Mouse (Mus musculus) forebrain, postnatal 0 days (tissue): ENCODE measurements at regions not wholly inside any gene's neighbourhood (a gene's known extent, or its start where the extent isn't known, plus 50 kb on each side); places are given as distances from the start of the nearest gene placed in this dataset.

ENCODE experiments used
- ATAC-seq: fragments of 200-750 bp; cut with Nextera tagmentation; 2 replicates; pipeline ENCODE4 v1.8.0; 2017; ENCODE audit warnings: mild to moderate bottlenecking, moderate library complexity
- DNase-seq: peaks from one replicate; pipeline ENCODE4 v3.0.0-alpha.2; 2015
- H3K27ac ChIP-seq: fragments of 300-500 bp; sonication (generic); 2 replicates; pipeline ENCODE4 v1.5.1; 2014; ENCODE audit warnings: low read depth, mild to moderate bottlenecking, antibody characterized with exemption, low read length, moderate library complexity, mixed read lengths
- H3K27me3 ChIP-seq: fragments of 300-500 bp; sonication (generic); 2 replicates; pipeline ENCODE4 v1.6.1; 2014; ENCODE audit warnings: mild to moderate bottlenecking, low read length, mixed read lengths; ENCODE audit not compliant: insufficient read depth
- H3K36me3 ChIP-seq: fragments of 300-500 bp; sonication (generic); 2 replicates; pipeline ENCODE4 v1.6.1; 2014; ENCODE audit warnings: mild to moderate bottlenecking, moderate library complexity; ENCODE audit not compliant: insufficient read depth
- H3K4me1 ChIP-seq: fragments of 300-500 bp; sonication (generic); 2 replicates; pipeline ENCODE4 v1.6.1; 2014; ENCODE audit warnings: antibody characterized with exemption; ENCODE audit not compliant: insufficient read depth
- H3K4me2 ChIP-seq: fragments of 300-500 bp; sonication (generic); 2 replicates; pipeline ENCODE4 v1.6.1; 2014; ENCODE audit warnings: low read depth, mild to moderate bottlenecking, moderate library complexity
- H3K4me3 ChIP-seq: fragments of 300-500 bp; sonication (generic); 2 replicates; pipeline ENCODE4 v1.5.1; 2014; ENCODE audit warnings: low read depth, low read length, mixed read lengths
- H3K9ac ChIP-seq: fragments of 300-500 bp; sonication (generic); 2 replicates; pipeline ENCODE4 v1.6.1; 2014; ENCODE audit warnings: mild to moderate bottlenecking
- H3K9me3 ChIP-seq: fragments of 300-500 bp; sonication (generic); 2 replicates; pipeline ENCODE4 v1.6.1; 2016; ENCODE audit warnings: low read length
- CTCF ChIP-seq: sonication (generic); IDR thresholded peaks from 2 replicates; pipeline ENCODE4 v1.5.1; 2016; ENCODE audit warnings: antibody characterized with exemption, control low read depth, low read depth
- WGBS: fragments of 180-500 bp; shearing (Covaris S2); extraction: QIAGEN DNeasy Blood & Tissue Kit; methylation state at CpG from one replicate; pipeline ENCODE4 v1.1.7; 2014; 5-methylcytosine and 5-hydroxymethylcytosine counted together

DNA sequence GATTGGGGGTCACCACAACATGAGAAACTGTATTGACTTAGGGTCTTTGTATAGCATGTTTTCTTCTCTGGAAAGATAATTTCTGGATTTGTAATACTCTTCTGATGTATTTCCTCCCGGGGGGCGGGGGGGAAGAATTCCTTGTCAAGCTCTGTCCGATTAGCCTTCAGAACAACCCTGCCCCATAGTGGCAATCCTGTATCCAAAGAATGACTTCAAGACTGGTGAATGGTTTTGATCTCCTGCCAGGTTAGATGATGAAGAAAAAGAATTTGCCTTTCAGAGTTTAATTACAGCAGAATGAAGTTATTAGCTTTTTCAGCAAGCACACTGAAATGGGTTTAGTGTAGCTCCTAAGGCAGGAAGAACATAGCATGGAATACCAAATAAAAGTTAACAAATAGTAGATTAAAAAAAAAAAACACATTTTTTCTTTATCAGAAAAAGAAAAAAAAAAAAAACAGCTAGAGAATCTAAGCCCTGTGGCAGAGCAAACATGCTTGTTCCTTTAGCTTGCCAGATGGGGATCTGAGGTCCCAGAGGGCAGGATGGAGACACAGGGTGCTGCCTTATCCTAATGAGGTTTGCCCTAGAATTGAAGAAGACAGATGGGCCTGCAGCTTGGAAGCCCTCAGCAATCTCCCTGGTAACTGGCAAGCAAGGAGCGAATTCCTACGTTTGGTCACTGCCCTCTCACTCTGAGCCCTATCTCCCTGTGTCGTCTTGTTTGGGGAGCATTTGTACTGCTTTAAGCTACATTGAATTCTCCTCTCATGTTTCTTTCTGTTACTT lies 280.9 kb upstream of the Gm9972 start:
- Histone ChIP-seq H3K27ac (no peak overlapping the region), H3K4me1 (no peaks in the 10 kb centered on the region), H3K36me3 (no peaks in the 10 kb centered on the region), H3K9ac (no peak overlapping the region), H3K4me3 (no peak overlapping the region), H3K9me3 (no peaks in the 10 kb centered on the region), H3K27me3 (no peaks in the 10 kb centered on the region), H3K4me2 (no peak overlapping the region)
- TF ChIP-seq CTCF: no peak
- 53% methylated on average over 6 of the region's 6 CpGs for WGBS
- no peak for ATAC-seq
- DNase-seq: no peak

DNA sequence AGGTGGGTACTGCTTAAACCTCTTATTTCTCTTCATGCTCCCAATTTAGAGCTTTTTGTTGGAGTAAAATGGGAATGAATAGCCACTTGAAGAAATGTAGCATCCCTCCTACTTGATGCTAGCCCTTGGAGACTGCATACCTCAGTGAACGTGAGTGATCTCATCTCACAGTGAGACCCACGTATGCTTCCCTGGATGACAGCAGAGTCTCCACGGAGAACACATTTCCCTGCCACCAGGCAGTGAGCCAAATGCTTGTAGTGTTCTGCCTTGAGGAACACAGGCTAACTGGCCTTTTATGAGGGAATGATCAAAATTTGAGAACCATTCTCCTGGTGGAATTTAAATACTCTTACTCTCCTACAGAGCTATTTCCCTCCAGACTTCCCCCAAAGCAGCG lies 280.1 kb upstream of the Gm9972 start:
- Histone ChIP-seq H3K27me3 (no peaks in the 10 kb centered on the region), H3K4me2 (no peak overlapping the region), H3K4me3 (no peak overlapping the region), H3K9ac (no peak overlapping the region), H3K27ac (no peak overlapping the region), H3K36me3 (no peaks in the 10 kb centered on the region), H3K9me3 (no peaks in the 10 kb centered on the region), H3K4me1 (no peaks in the 10 kb centered on the region)
- TF ChIP-seq CTCF: no peak
- no peak for ATAC-seq
- no peak for DNase-seq
- 45% methylated on average over 4 of the region's 4 CpGs for WGBS

DNA sequence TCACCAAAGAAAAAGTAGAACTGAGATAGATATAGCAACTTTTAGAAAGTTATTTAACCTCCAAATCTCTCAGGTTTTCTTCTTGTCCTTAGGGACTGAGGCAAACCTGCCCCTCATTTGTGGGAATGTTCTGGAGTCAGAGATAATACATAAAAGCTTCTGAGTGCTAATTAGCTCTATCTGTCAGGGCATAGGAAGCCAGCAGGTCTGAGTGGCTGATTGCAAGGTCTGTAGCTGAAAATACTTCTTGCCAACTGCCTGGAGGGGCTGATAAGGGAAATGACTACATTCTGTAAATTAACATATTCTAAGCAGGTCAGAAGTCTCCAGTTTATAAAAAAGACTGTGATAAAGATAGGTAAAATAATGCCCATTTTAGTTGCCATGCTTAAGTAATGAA lies 270.3 kb upstream of the Gm9972 start:
- Histone ChIP-seq H3K4me1 (no peaks in the 10 kb centered on the region), H3K36me3 (no peaks in the 10 kb centered on the region), H3K27ac (no peak overlapping the region), H3K4me3 (no peak overlapping the region), H3K27me3 (no peaks in the 10 kb centered on the region), H3K9ac (no peak overlapping the region), H3K9me3 (no peaks in the 10 kb centered on the region), H3K4me2 (no peak overlapping the region)
- TF ChIP-seq CTCF: no peak
- ATAC-seq (no peak), DNase-seq (no peak)

DNA sequence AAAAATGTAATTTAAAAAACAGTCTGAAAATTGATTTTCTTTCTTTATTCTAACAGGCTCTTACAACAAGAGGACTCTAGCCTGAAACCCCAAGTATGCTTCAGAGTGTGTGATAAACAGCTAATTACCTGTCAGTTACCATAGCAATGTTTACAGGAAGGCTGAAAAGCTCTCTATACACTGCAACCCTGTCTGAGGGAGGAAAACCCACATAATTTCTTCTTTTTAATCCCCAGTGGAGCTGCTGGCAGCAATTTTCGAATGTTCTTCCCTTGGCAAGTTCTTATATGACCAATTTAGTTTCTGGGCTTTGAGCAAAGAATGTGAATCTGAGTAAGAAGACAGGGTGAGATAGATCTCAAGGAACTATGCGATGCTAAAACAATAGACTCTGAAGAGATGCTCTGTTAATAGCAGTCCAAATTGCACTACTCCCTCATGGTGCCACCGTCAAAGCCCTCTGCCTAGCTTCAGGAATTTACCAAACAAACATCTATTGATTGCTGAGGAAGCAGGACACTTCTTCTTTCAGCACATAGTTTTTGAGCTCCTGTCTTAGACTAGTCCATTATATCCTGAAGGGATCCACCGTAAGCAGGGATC lies 260.4 kb upstream of the Gm9972 start:
- Histone ChIP-seq H3K4me3 (no peak overlapping the region), H3K9me3 (0 out of 2 replicates have a peak, but pooled peaks cover 5% of the 10 kb centered on the region), H3K9ac (no peak overlapping the region), H3K36me3 (no peaks in the 10 kb centered on the region), H3K27me3 (no peaks in the 10 kb centered on the region), H3K4me2 (no peak overlapping the region), H3K27ac (no peak overlapping the region), H3K4me1 (peaks cover 5% of the 10 kb centered on the region; the same call in 1 of the 2 replicates)
- WGBS: 27% methylated on average over 4 of the region's 4 CpGs
- TF ChIP-seq CTCF: no peak
- DNase-seq: peak; percentile 23
- peak; percentile 60 for ATAC-seq

DNA sequence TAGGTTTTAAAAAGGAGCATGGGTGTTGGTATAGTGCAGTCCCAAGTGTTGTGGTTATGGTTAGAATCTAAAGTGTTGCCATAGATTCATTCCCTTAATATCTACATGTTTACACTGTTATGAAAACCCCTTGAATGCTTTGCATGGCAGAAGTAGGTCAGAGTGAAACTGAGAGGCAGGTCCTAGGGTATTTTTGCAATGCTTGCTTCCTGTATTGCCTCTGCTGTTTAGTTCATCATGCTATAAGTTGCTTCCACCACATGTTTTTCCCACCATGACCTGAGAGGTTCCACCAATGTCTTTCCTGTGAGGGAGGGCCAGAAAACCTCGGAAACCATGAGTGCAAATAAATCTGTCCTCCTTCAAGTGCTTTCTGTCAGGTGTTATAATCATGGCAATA lies 224.1 kb upstream of the Gm9972 start:
- WGBS: 93% methylated on average over 1 of the region's 1 CpGs

DNA sequence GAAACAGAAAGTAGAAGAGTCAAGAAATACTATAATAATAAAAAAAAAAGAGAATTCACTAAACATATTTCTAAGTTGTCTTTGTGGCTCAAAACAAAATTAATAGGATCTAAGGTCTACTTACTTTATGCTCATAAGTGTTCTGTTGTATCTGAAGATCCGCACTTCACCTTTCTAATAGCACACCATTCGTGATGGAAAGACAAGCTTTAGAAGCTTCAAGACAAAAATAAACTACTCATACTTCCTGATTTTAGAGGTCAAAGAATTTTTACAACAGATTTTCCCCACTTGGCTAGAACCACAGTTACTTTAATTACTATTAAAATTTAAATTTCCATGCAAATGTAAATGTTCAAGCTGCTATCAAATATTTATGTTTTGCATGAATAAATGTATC lies 219.8 kb upstream of the Gm9972 start:
- Histone ChIP-seq H3K9ac (no peak overlapping the region), H3K36me3 (no peaks in the 10 kb centered on the region), H3K27me3 (no peaks in the 10 kb centered on the region), H3K4me3 (no peak overlapping the region), H3K4me1 (no peaks in the 10 kb centered on the region), H3K9me3 (no peaks in the 10 kb centered on the region), H3K27ac (no peak overlapping the region), H3K4me2 (no peak overlapping the region)
- WGBS: 91% methylated on average over 2 of the region's 2 CpGs
- ATAC-seq (no peak), DNase-seq (no peak)
- no peak for TF ChIP-seq CTCF

More for the DNA sequence above, 224.1 kb upstream of the Gm9972 start:
- Histone ChIP-seq H3K4me2 (no peak overlapping the region), H3K27me3 (no peaks in the 10 kb centered on the region), H3K4me1 (no peaks in the 10 kb centered on the region), H3K4me3 (no peak overlapping the region), H3K9ac (no peak overlapping the region), H3K27ac (no peak overlapping the region), H3K9me3 (no peaks in the 10 kb centered on the region), H3K36me3 (no peaks in the 10 kb centered on the region)
- DNase-seq (no peak), ATAC-seq (no peak)
- TF ChIP-seq CTCF: no peak

DNA sequence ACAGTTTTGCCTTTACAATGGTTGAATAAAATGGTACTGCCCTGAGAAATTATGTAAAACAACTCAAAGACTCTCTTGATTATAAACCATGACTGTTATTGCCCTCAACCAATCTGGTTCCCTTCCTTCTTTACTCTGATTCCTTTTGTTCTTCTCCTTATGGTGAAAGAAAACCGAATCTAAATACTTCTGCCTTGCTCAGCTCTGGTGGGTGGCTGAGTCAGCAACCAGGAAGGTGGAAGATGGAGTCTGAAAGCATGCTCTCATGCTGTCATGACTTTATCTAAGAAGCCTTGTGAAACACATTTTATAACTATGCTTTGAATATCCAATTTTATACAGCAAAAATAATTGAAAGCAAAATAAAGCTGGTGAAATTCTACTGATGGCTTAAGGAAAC lies 212.7 kb upstream of the Gm9972 start:
- Histone ChIP-seq H3K4me2 (no peak overlapping the region), H3K9me3 (no peaks in the 10 kb centered on the region), H3K9ac (no peak overlapping the region), H3K4me3 (no peak overlapping the region), H3K27me3 (no peaks in the 10 kb centered on the region), H3K27ac (no peak overlapping the region), H3K4me1 (no peaks in the 10 kb centered on the region), H3K36me3 (no peaks in the 10 kb centered on the region)
- WGBS: 65% methylated on average over 1 of the region's 1 CpGs
- ATAC-seq: no peak
- DNase-seq: no peak
- TF ChIP-seq CTCF: no peak
